Mouse (Mus musculus): ENCODE measurements around the gene Enam.
"Not testable (repeated sequence)": the region's sequence is repeated elsewhere in the genome, so short reads cannot be mapped to it uniquely, and the experiment has no call there.

Gene Enam

GRCm38 (mm10) chr5:88487675-88488074 is at the start of gene Enam:
TSS of gene Enam (plus strand) at chr5:88487975.
- in situ Hi-C loops (cut with MboI, MseI): no loop called here

DNA sequence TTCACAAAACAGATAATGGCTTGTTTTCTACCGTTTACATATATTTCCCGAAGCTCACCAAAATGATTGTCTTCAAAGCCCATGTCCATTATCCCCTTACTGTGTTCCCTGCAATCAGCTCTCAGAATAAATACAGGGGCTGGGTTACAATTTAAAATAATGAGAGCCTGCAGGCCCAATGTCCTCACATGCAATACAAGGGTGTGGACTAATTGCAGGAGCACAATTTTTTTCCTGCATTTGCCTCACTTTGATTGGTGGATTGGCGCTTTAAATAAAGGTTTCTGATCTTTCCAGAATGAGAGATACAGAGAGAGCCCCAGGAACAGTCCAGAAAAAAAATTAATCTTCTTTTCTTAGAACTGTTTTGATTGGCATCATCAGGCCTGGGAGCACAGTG is 32.1 kb upstream of the Enam start, which contains the start of gene Ambn:
Gene Ambn, plus strand, starts transcription at position 301 of the 400 bp plus-strand sequence.
- in situ Hi-C loops (cut with MboI, MseI): no loop called here

DNA sequence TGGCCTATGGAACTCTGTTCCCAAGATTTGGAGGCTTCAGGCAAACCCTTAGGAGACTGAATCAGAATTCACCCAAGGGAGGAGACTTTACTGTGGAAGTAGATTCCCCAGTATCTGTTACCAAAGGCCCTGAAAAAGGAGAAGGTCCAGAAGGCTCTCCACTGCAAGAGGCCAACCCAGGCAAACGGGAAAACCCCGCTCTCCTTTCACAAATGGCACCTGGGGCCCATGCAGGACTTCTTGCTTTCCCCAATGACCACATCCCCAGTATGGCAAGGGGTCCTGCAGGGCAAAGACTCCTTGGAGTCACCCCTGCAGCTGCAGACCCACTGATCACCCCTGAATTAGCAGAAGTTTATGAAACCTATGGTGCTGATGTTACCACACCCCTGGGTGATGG is 20.3 kb upstream of the Enam start:
- in situ Hi-C loops (cut with MboI, MseI): no loop called here

DNA sequence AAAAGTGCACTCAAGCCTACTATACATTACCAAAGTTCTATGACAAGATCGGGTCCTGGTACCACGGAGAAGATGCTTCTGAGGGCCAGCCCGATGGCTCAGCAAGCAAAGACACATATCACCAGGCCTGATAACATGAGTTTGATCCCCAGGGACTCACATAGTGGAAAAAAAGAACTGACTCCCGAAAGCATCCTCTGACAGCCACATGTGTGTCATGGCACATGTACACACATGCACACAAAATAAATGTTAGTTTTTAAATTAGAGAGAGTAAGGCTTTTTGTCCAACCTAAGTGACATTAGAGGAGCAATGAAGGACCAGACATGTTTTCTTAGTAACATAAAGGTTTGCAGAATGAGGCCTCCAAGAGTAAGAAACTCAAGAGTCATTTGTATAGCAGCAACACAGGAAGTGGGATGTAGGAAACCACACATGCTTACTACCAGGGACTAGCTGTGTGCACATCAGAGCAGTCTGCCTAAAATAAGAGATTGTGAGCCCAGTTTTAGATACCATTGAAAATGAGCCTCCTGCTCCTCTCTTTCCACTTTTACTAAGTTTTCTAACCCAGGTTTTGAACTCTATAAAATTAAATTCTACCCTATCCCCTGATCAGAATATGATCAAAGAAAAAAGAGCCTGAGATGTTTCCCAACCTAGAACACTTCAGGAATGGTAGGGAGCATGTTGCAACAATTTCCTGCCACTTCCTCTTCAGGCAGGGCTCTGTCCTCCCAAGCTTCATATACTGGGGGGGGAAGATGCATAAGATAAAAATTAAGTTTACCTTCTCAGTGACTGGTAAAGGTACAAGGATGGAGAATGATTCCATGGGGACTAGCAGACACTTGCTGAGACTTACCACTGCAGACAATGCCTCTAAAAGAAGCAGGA is 18.7 kb upstream of the Enam start:
- in situ Hi-C loops (cut with MboI, MseI): no loop called here

DNA sequence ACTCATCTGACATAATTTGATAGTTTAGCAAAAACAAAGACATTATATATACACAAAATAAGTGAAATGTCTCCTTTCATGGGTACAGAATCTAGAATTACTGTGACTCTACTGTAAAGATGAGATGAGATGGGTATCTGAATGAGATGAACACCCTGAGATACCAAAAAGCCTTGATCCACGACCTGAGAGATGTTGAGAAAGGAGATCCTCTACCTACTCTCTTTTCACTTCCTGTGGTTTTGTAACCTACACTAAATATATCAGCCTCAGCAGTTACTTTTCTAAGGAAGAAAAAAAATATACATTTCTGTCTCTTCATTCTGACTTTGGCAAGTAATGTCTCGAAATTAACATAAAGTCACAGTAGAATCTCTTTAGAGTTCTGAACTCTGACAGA is 1.2 kb downstream of the Enam start:
- in situ Hi-C loops (cut with MboI, MseI): no loop called here

DNA sequence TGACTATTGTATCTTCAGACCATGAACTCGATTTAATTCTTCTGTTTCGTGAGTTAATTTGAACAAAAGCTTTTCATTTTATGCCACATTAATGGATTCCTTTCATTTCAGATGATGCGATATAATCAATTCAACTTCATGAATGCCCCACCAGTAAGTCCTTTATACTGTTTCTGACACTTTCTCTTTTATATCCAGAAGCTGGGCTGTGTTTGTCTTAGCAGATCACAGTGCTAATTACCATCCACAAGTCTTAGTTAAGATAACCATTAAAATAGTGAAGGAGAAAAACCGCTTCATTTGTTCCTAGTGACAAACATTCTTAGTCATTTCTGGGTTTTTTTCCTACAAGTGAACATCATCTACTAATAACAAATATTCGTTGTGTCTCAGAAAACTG is 3.3 kb downstream of the Enam start:
- in situ Hi-C loops (cut with MboI, MseI): no loop called here

- in situ Hi-C loops (cut with MboI, MseI): no loop called here
Observed at GRCm38 (mm10) chr5:88499781-88500180, 12.0 kb downstream of the Enam start.

DNA sequence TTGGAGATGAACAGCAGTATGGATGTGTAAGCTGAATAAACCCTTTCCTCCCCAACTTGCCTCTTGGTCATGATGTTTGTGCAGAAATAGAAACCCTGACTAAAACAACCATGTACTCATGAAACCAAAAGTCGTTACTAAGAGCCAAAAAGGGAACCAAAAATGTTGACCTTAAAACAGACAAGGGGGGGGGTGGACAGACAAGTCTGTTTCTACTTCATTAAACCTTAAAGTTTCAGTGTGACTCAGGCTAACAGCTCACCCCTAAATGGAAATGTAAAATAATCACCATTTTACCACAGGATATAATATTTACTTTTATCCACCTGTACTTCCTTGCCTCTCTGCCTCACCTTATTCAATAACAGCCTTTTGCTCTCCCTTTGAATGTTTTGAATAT is 20.8 kb downstream of the Enam start:
- in situ Hi-C loops (cut with MboI, MseI): no loop called here

DNA sequence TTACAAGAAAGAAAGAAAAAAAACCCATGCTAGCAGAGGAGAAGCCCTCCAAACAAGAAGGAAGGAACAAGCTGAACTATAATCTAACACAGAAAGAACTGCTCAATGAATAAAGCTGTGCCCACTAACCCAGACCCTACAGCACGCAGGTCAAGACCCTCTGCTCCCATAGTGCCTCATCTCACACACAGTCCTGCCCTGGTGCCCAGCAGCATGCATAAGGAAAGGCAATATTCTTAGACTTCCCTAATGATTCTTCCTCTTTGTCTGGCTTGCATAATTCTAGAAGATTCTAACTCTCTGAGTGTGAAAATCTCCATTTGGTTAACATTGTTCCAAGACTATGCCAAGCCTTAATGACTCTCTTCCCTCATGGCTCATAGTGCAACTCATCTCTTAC is 21.2 kb downstream of the Enam start:
- in situ Hi-C loops (cut with MboI, MseI): no loop called here

- in situ Hi-C loops (cut with MboI, MseI): no loop called here
Observed at GRCm38 (mm10) chr5:88519232-88519631, 31.5 kb downstream of the Enam start.

GRCm38 (mm10) chr5:88527657-88528056 is 39.9 kb downstream of the Enam start, which contains the start of gene Jchain:
TSS of gene Jchain (minus strand) at chr5:88527891.
- in situ Hi-C loops (cut with MboI, MseI): no loop called here

- in situ Hi-C loops (cut with MboI, MseI): no loop called here
Observed at GRCm38 (mm10) chr5:88530908-88531307, 43.1 kb downstream of the Enam start.

DNA sequence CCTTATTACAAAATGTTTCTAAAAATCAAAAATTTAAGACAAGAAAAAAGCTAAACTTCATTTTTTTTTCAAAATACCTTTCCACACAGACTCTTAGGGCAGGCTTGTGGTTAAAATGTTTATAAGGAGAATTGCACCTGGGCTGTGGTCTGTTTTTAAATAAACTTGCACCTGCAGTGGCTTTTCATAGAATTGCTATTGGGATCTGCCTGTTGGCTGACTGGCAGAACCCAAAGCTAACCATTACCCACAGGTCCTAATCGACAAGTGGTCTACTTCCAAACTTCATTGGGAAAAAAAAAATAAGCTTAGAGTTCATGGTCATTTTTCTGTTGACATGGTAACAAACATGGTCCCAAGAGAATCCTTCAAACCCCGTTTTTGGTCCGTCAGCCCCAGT is 46.9 kb downstream of the Enam start:
- in situ Hi-C loops (cut with MboI, MseI): no loop called here

DNA sequence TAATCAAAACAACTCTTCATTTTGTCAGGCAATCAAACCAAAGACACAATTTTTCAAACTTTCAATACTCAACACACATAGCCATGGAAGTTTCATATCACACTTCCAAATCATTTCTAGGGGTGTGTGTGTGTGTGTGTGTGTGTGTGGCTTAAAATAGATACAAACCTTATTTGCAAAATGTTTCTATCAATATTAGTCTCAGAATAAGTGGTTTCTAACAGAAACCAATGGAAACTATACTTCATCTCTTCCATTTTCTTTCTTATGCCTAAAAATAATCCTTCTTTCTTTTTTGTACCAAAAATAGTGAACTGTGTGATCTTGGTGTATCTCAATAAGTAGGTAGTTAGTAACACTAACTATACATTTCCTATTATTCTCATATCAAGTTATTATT is 53.1 kb downstream of the Enam start:
- in situ Hi-C loops (cut with MboI, MseI): no loop called here

GRCm38 (mm10) chr5:88542651-88543282 is 55.0 kb downstream of the Enam start:
- in situ Hi-C loops (cut with MboI, MseI): no loop called here

- in situ Hi-C loops (cut with MboI, MseI): not testable (repeated sequence)
Observed at GRCm38 (mm10) chr5:88544411-88544810, 56.6 kb downstream of the Enam start.

DNA sequence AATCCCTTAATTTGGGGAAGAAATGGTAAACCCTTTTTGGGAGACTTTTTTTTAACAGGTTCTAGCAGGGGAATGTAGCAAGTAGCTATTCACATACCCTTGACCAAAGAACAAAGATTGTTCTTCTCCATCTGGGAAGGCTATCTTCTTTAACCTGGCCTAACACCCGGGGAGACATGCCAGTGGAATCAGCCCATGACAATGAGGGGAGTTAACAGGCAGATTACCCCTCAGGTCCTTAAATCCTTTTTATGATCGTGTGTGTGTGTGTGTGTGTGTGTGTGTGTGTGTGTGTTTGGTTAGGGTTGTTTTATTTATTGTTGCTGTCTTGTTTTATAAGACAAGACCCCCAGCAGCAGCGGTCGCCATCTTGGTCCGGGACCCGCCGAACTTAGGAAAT is 57.8 kb downstream of the Enam start:
- in situ Hi-C loops (cut with MboI, MseI): no loop called here

- in situ Hi-C loops (cut with MboI, MseI): loop anchor here (10.0 to 25.0 kb wide), 2 partner anchors 209 to 1749 kb away; partner anchors contain the start of genes Dck (in 1 of the 2) and Ythdc1 (in 1 of the 2)
Observed at GRCm38 (mm10) chr5:88553271-88554085, 65.7 kb downstream of the Enam start.

DNA sequence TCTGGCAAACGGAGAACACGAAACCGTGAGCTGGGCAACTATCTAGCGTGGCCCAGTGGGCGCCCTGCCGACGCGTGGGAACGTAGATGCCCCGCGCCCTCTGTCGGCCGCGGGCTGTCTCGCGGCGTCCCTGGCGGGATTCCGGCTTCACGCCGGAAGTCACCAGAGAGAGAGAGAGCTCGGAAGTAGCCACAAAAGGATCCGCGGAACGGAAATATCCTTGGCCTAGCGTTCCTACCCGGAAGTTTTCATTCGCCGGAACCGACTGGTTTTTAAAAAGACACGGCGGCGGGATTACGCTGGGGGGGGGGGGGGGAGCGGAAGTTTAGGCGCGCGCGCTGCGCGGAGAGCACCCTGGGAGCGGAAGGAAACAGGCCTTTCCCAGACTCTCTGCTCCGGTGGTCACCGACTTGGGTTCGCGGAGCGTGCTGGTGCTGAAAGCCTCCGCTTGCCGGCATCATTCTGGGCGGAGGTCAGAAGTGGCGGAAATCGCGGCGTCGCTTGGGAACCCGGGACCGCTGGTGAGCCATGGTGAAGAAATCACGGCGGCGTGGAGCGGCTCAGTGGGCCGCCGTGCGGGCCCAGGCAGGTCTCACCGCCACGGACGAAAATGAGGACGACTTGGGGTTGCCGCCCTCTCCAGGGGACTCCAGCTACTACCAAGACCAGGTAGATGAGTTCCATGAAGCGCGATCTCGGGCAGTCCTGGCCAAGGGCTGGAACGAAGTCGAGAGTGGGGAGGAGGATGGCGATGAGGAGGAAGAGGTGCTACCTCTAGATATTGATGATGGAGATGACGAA is 66.5 kb downstream of the Enam start, which contains the start of gene Utp3:
Gene Utp3, plus strand, starts transcription at position 377 of the 801 bp plus-strand sequence.
- in situ Hi-C loops (cut with MboI, MseI): loop anchor here (10.0 to 25.0 kb wide), 2 partner anchors 208 to 1749 kb away; partner anchors contain the start of genes Dck (in 1 of the 2) and Ythdc1 (in 1 of the 2)
